Mouse (Mus musculus) olfactory bulb, adult 2 months (tissue): Measurements from ENCODE around the gene Dyrk1a. TPM values are rescaled to one million over a fixed set of nuclear protein-coding genes. Genes with fewer than 3 reads are reported as not detected.

Experiments
- H3K27ac ChIP-seq: fragments of 200-500 bp; 2 replicates; pipeline ENCODE4 v1.5.1; 2012; ENCODE audit warnings: low read depth, low read length; ENCODE audit not compliant: insufficient read depth
- H3K4me1 ChIP-seq: fragments of 200-500 bp; 2 replicates; pipeline ENCODE4 v1.6.1; 2012; ENCODE audit warnings: low read length; ENCODE audit not compliant: control insufficient read depth, insufficient read depth
- H3K4me3 ChIP-seq: fragments of 200-500 bp; 2 replicates; pipeline ENCODE4 v1.5.1; 2012; ENCODE audit warnings: mild to moderate bottlenecking, low read depth, low read length, moderate library complexity; ENCODE audit not compliant: insufficient read depth
- CTCF ChIP-seq: fragments of 200-500 bp; IDR thresholded peaks from 2 replicates; pipeline ENCODE4 v1.5.1; 2012; ENCODE audit warnings: low read depth, mild to moderate bottlenecking, low read length, moderate library complexity; ENCODE audit not compliant: insufficient read depth
- POLR2A ChIP-seq: fragments of 200-500 bp; IDR thresholded peaks from 2 replicates; pipeline ENCODE4 v1.6.1; 2012; ENCODE audit warnings: mild to moderate bottlenecking, low read depth, low read length, moderate library complexity; ENCODE audit not compliant: insufficient read depth
- WGBS: fragments of 180-500 bp; shearing (Covaris S2); methylation state at CpG from one replicate; pipeline ENCODE4 v1.1.7; 2018; 5-methylcytosine and 5-hydroxymethylcytosine counted together
- polyA plus RNA-seq: library from polyadenylated mRNA; stranded (reverse); fragments of >200 nt; gene quantifications from 2 replicates; pipeline ENCODE4 v1.2.4, GENCODE M21; 2012; ENCODE audit warnings: low replicate concordance; ENCODE audit not compliant: missing spikeins, insufficient read depth, insufficient read length

Gene Dyrk1a
- polyA plus RNA-seq, 1 experiment, result not detected

DNA sequence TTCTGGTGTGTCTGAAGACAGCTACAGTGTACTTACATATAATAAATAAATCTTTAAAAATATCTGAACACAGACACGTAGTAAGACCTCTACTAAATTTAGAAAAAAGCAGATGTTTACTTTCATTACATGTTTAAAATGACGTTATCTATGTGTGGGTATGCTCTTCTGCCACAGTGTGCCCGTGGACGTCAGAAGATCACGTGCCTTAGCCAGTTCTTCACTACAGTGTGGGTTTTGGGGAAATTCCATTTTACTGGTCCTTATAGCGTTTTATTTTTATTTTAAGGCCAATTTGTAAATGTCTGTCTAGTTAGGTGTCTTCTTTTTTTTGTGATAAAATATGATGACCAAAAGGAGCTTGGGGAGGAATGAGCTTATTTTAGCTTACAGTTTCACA lies 47.4 kb downstream of the Dyrk1a start:
- TF ChIP-seq CTCF, result no peak
- TF ChIP-seq POLR2A, result no peak
- Histone ChIP-seq H3K27ac (no peak overlapping the region), H3K4me1 (peaks cover 5% of the 10 kb centered on the region; the same call in 1 of the 2 replicates), H3K4me3 (no peak overlapping the region)
- 66% methylated on average over 6 of the region's 6 CpGs for WGBS

DNA sequence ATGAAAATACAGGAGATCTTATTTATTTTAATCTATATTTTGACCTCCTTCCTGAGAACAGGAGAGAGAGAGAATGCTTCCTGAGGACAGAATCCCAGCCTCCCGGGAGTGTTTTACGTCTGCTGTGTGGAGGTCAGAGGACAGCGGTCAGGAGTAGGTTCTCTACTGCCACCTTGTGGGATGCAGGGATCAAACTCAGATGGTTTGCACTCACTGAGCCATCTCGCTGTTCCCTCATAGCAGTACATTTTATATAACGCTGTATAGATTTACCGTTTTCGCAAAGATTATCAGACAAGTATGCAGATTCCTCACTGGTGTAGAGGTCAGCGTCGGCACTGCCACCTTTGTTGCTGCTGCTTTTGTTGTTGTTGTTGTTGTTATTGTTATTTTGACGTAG lies 48.7 kb downstream of the Dyrk1a start:
- Histone ChIP-seq H3K4me3 (no peak overlapping the region), H3K4me1 (peaks cover 5% of the 10 kb centered on the region; the same call in 1 of the 2 replicates), H3K27ac (0 out of 2 replicates have a peak overlapping the region, but pooled peaks have one; percentile 34)
- no peak for TF ChIP-seq POLR2A
- 0 out of 2 replicates have a peak, but pooled peaks have one; percentile 24 for TF ChIP-seq CTCF
- WGBS, result 39% methylated on average over 10 of the region's 10 CpGs

DNA sequence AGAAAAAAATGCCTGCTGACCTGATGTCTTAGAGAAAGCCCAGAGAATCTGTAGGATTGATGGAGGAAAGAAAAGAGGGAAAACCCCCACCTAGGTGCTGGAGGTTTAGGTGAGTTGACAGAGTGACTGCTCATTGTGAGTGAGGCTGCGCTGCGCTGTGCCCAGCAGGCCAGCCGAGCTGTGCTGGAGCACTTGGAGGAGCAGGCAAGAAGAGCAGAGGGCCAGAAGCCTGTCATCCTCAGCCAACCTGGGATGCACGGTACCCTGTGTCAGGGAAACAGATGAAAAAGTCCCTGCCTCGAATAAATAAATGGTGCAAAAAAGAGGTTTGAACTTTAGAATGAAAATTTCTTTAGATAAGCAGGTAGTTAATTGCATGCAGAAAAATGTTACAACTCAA lies 49.5 kb downstream of the Dyrk1a start:
- no peak overlapping the region for H3K27ac ChIP-seq
- peaks cover 7% of the 10 kb centered on the region; the same call in 1 of the 2 replicates for H3K4me1 ChIP-seq
- no peak for TF ChIP-seq POLR2A
- TF ChIP-seq CTCF, result no peak
- no peak overlapping the region for H3K4me3 ChIP-seq
- WGBS, result 75% methylated on average over 5 of the region's 5 CpGs

DNA sequence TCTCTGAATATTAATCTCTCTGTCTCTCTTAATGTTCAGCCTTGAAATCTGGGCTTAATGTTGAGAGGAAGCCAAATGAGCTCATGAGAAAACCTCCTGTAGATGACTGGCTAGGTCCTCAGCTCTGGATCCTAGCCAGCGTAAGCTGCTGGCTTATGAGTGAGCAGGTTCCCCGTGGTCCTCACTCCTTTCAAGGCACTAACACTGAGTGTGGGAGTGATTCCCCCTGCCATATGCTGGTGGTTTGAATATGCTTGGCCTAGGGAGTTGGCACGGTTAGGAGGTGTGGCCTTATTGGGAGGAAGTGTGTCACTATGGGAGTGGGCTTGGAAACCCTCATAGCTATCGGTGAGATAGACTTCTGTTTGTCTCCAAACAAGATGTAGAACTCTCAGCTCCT lies 55.1 kb downstream of the Dyrk1a start:
- H3K4me3 ChIP-seq, result no peak overlapping the region
- WGBS, result 34% methylated on average over 4 of the region's 4 CpGs
- peaks cover 18% of the 10 kb centered on the region for H3K4me1 ChIP-seq
- no peak for TF ChIP-seq CTCF
- no peak for TF ChIP-seq POLR2A
- H3K27ac ChIP-seq, result no peak overlapping the region

DNA sequence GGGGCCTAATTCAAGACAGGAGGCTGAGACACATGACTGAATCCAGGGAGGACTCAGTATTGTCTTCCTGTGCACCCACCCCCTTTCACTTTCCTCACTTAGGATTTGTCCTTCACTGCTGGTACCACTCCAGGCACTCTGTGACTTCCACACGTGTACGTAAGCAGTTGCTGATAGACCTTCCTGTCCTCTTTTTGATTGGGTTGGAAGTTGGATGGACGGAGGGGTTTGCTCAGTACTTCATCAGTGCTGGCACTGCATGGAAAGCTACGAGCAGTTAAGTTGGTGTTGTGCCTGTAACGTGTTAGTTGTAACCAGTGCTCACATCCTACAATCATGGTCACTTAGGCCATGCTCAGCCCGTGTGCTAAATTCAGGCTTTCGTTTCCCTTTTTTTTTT lies 55.8 kb downstream of the Dyrk1a start:
- Histone ChIP-seq H3K27ac (no peak overlapping the region), H3K4me3 (no peak overlapping the region), H3K4me1 (peaks cover 18% of the 10 kb centered on the region)
- TF ChIP-seq CTCF (no peak), POLR2A (no peak)
- 85% methylated on average over 7 of the region's 7 CpGs for WGBS

DNA sequence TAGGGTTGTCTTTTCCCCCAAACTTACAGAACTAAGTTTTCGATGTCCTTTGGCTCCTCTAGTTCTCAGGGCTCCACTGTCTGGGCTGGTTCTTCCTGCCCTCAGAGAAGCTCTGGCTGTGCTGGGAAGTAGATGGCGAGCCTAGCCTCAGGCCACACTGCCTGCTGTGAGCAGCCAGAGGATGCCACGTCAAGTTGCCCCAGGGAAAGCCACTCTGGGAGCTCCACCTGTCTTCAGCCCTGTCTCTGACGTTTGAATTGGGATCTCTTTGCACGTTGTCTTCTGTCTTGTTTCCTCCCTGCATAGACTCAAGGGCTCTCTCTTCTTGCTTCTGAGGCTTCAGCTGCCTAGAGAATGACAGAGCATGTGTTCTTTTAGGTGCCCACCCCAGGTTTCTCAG lies 57.9 kb downstream of the Dyrk1a start:
- Histone ChIP-seq H3K4me3 (no peak overlapping the region), H3K4me1 (peaks cover 16% of the 10 kb centered on the region), H3K27ac (no peak overlapping the region)
- 44% methylated on average over 5 of the region's 5 CpGs for WGBS
- TF ChIP-seq POLR2A (no peak), CTCF (no peak)

DNA sequence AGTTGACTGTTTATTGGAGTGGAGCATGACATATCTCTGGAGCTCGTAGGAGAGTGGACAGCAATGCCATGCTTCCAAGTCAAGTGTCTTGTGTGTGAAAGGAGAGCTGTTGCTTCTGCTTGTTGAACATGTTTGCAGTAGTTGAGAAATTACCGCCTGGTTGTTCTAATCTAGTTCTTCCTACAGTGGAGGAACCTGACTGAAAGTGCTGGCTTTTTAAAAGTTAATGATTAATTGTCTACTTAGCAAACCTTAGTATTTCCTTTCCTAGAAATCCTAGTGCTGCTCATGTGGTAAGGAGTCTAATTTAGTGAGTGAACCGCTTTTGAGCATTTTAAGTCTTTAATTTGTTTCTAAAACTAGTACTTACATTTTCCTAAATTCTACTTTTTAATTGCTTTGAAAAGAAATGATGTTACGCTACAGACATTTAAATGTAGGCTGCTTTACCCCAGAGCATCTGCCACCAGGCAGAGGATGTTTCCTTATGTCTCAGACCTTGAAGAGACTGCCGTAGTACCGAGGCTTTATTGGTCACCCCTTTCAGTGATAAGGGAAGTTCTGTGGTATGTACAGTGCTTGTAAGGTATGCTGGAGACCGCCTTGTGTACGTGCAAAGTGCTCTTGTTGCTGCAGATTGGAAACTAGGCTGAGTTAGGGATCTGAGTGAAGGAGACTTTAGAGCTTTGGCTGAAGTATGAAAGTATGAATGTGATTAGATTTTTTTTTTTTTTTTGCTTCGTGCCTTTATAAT lies 59.3 kb downstream of the Dyrk1a start:
- H3K4me3 ChIP-seq, result no peak overlapping the region
- H3K27ac ChIP-seq, result 0 out of 2 replicates have a peak overlapping the region, but pooled peaks have one; percentile 44
- WGBS, result 40% methylated on average over 9 of the region's 9 CpGs
- peaks cover 20% of the 10 kb centered on the region for H3K4me1 ChIP-seq
- TF ChIP-seq CTCF, result no peak

DNA sequence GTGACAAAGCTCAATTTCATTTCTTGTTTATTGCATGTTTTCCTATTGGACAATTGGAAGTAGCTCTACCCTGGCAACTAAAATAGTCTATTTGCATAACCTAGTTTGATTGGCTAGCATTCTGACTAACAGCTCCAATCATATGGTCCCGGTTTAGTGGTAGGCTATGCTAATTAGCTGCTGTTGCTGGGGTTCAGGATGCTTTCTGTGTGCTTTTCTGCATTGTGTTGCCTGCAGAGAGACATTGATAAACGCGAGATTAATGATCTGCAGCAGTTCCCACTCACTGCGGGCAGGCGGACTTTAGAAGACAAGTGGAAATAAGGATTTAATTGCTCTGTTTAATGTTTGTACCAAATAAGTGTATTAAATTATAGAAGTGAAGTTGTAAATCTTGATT lies 62.2 kb downstream of the Dyrk1a start:
- Histone ChIP-seq H3K4me1 (peaks cover 13% of the 10 kb centered on the region), H3K4me3 (no peak overlapping the region), H3K27ac (no peak overlapping the region)
- 2% methylated on average over 5 of the region's 5 CpGs for WGBS
- no peak for TF ChIP-seq POLR2A
- no peak for TF ChIP-seq CTCF

DNA sequence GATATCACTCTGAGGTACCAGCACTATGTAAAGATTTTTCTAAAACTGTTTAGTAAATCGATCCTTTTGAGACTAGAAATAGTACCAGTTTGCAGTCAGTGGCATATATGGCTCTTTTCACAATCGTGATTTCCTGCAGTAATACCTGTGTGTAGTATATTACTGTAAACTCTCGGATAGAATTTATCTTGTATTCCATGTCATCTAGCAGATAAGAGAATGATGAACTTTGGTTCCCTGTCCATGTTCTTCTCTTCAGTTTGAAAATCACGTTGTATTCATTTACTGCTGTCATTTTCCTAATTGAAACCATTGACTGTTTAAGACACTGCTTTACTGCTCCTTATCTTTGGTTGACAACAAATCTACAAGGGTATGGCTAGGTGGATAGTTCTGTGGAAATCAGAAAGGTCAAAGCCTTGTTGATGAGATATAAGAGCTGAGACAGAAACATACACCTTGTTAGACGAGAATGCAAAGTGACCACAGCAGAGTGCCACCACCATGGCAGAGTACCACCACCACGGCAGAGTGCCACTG lies 62.7 kb downstream of the Dyrk1a start:
- no peak for TF ChIP-seq CTCF
- TF ChIP-seq POLR2A, result no peak
- H3K4me3 ChIP-seq, result no peak overlapping the region
- H3K4me1 ChIP-seq, result peaks cover 12% of the 10 kb centered on the region
- WGBS, result 51% methylated on average over 6 of the region's 6 CpGs
- no peak overlapping the region for H3K27ac ChIP-seq
